Mouse (Mus musculus) MEL (cell line): ENCODE measurements at regions not wholly inside any gene's neighbourhood (a gene's known extent, or its start where the extent isn't known, plus 50 kb on each side); places are given as distances from the start of the nearest gene placed in this dataset.

Experiments
- DNase-seq: peaks from one replicate; pipeline ENCODE4 v3.0.0; 2011; ENCODE audit warnings: low read depth, low spot score
- H3K27ac ChIP-seq: 2 replicates; pipeline ENCODE4 v1.5.1; 2012; ENCODE audit warnings: low read depth, mild to moderate bottlenecking, control low read depth, low read length, moderate library complexity; ENCODE audit not compliant: control insufficient read depth
- H3K27me3 ChIP-seq, 2 experiments: fragments of 150-350 bp in 1 of 2; sonication (generic) in 1 of 2; 2 replicates each; pipeline ENCODE4 v1.6.1; 2012; ENCODE audit warnings: low read length in 2 of 2, mild to moderate bottlenecking in 2 of 2, improper control_type of control experiment in 1 of 2, moderate library complexity in 1 of 2; ENCODE audit not compliant: insufficient read depth in 2 of 2, control insufficient read depth in 1 of 2
- H3K36me3 ChIP-seq, 2 experiments: 2 replicates each; pipeline ENCODE4 v1.6.1; 2012 to 2014; ENCODE audit warnings: low read length in 2 of 2, improper control_type of control experiment in 1 of 2, inconsistent platforms in 1 of 2, mild to moderate bottlenecking in 1 of 2; ENCODE audit not compliant: insufficient read depth in 2 of 2, control insufficient read depth in 1 of 2
- H3K4me1 ChIP-seq, 2 experiments: fragments of 150-350 bp in 1 of 2; sonication (generic) in 1 of 2; 2 replicates each; pipeline ENCODE4 v1.6.1; 2012; ENCODE audit warnings: low read length in 2 of 2, improper control_type of control experiment in 1 of 2, mild to moderate bottlenecking in 1 of 2; ENCODE audit not compliant: insufficient read depth in 2 of 2, control insufficient read depth in 1 of 2
- H3K4me3 ChIP-seq, 2 experiments: fragments of 150-350 bp in 1 of 2; sonication (generic) in 1 of 2; 2 replicates each; pipeline ENCODE4 v1.5.1; 2012; ENCODE audit warnings: low read depth in 2 of 2, low read length in 2 of 2, mild to moderate bottlenecking in 2 of 2, moderate library complexity in 2 of 2, control low read depth in 1 of 2, improper control_type of control experiment in 1 of 2; ENCODE audit not compliant: control insufficient read depth in 1 of 2, insufficient read depth in 1 of 2
- H3K79me2 ChIP-seq: 2 replicates; pipeline ENCODE4 v1.6.1; 2012; ENCODE audit warnings: mild to moderate bottlenecking, low read length, moderate library complexity; ENCODE audit not compliant: control insufficient read depth, poor library complexity, insufficient read depth
- H3K9ac ChIP-seq: 2 replicates; pipeline ENCODE4 v1.6.1; 2012; ENCODE audit warnings: low read depth, mild to moderate bottlenecking, control low read depth, low read length, moderate library complexity; ENCODE audit not compliant: control insufficient read depth, poor library complexity, severe bottlenecking
- H3K9me3 ChIP-seq: fragments of 150-350 bp; sonication (generic); replicated peaks from 2 replicates; pipeline ENCODE4 v1.6.1; 2012; ENCODE audit warnings: mild to moderate bottlenecking, low read length, improper control_type of control experiment, moderate library complexity; ENCODE audit not compliant: insufficient read depth
- CHD1 ChIP-seq: IDR thresholded peaks from 2 replicates; pipeline ENCODE4 v1.6.1; 2012; ENCODE audit warnings: low read depth, mild to moderate bottlenecking, inconsistent platforms, low read length, improper control_type of control experiment
- CHD2 ChIP-seq: IDR thresholded peaks from 2 replicates; pipeline ENCODE4 v1.6.1; 2011; ENCODE audit warnings: low read length, improper control_type of control experiment
- CTCF ChIP-seq, 3 experiments: IDR thresholded peaks in 2 of 3; conservative IDR thresholded peaks in 1 of 3; 2 replicates each; pipeline ENCODE4 v1.5.1; 2011 to 2012; ENCODE audit warnings: low read length in 3 of 3, low read depth in 2 of 3, mild to moderate bottlenecking in 2 of 3, improper control_type of control experiment in 1 of 3, inconsistent platforms in 1 of 3, mixed read lengths in 1 of 3, moderate library complexity in 1 of 3; ENCODE audit not compliant: control insufficient read depth in 1 of 3, insufficient read depth in 1 of 3, poor library complexity in 1 of 3, severe bottlenecking in 1 of 3
- ETS1 ChIP-seq: IDR thresholded peaks from 2 replicates; pipeline ENCODE4 v1.6.1; 2012; ENCODE audit warnings: low read depth, mild to moderate bottlenecking, inconsistent platforms, low read length, improper control_type of control experiment, moderate library complexity
- GATA1 ChIP-seq: IDR thresholded peaks from 2 replicates; pipeline ENCODE4 v1.6.1; 2011; ENCODE audit warnings: low read depth, low read length, improper control_type of control experiment
- JUND ChIP-seq: IDR thresholded peaks from 2 replicates; pipeline ENCODE4 v1.6.1; 2011; ENCODE audit warnings: low read depth, mild to moderate bottlenecking, improper control_type of control experiment, low read length
- MAFK ChIP-seq: IDR thresholded peaks from 2 replicates; pipeline ENCODE4 v1.6.1; 2011; ENCODE audit warnings: low read depth, mild to moderate bottlenecking, low read length, improper control_type of control experiment, borderline replicate concordance
- MAX ChIP-seq: IDR thresholded peaks from 2 replicates; pipeline ENCODE4 v1.6.1; 2011; ENCODE audit warnings: low read length, improper control_type of control experiment
- MAZ ChIP-seq: IDR thresholded peaks from 2 replicates; pipeline ENCODE4 v1.6.1; 2012; ENCODE audit warnings: low read depth, mild to moderate bottlenecking, inconsistent platforms, low read length, improper control_type of control experiment
- MXI1 ChIP-seq: IDR thresholded peaks from 2 replicates; pipeline ENCODE4 v1.6.1; 2011; ENCODE audit warnings: mild to moderate bottlenecking, low read depth, low read length, improper control_type of control experiment
- NELFE ChIP-seq: IDR thresholded peaks from 2 replicates; pipeline ENCODE4 v1.6.1; 2011; ENCODE audit warnings: low read depth, low read length, improper control_type of control experiment
- POLR2A ChIP-seq, 2 experiments: IDR thresholded peaks; 2 replicates each; pipeline ENCODE4 v1.6.1; 2011 to 2012; ENCODE audit warnings: low read length in 2 of 2, mild to moderate bottlenecking in 2 of 2, control low read depth in 1 of 2, improper control_type of control experiment in 1 of 2, low read depth in 1 of 2, moderate library complexity in 1 of 2; ENCODE audit not compliant: control insufficient read depth in 1 of 2, insufficient read depth in 1 of 2, poor library complexity in 1 of 2
- POLR2AphosphoS2 ChIP-seq: IDR thresholded peaks from 2 replicates; pipeline ENCODE4 v1.6.1; 2011; ENCODE audit warnings: low read length, improper control_type of control experiment
- RAD21 ChIP-seq: IDR thresholded peaks from 2 replicates; pipeline ENCODE4 v1.6.1; 2011; ENCODE audit warnings: mild to moderate bottlenecking, low read depth, low read length, improper control_type of control experiment
- SMC3 ChIP-seq: IDR thresholded peaks from 2 replicates; pipeline ENCODE4 v1.6.1; 2011; ENCODE audit warnings: low read depth, low read length, improper control_type of control experiment
- TAL1 ChIP-seq: IDR thresholded peaks from 2 replicates; pipeline ENCODE4 v1.6.1; 2012; ENCODE audit warnings: mild to moderate bottlenecking, inconsistent platforms, low read length, moderate library complexity, mixed read lengths
- TBP ChIP-seq: IDR thresholded peaks from 2 replicates; pipeline ENCODE4 v1.8.0; 2011; ENCODE audit warnings: low read depth, low read length, improper control_type of control experiment
- USF2 ChIP-seq, 2 experiments: IDR thresholded peaks; 2 replicates each; pipeline ENCODE4 v1.6.1; 2011 to 2012; ENCODE audit warnings: improper control_type of control experiment in 2 of 2, low read length in 2 of 2, borderline replicate concordance in 1 of 2, inconsistent platforms in 1 of 2, low read depth in 1 of 2, mild to moderate bottlenecking in 1 of 2; ENCODE audit not compliant: insufficient read depth in 1 of 2
- ZNF384 ChIP-seq: IDR thresholded peaks from 2 replicates; pipeline ENCODE4 v1.6.1; 2012; ENCODE audit warnings: low read depth, mild to moderate bottlenecking, inconsistent platforms, low read length, improper control_type of control experiment

DNA sequence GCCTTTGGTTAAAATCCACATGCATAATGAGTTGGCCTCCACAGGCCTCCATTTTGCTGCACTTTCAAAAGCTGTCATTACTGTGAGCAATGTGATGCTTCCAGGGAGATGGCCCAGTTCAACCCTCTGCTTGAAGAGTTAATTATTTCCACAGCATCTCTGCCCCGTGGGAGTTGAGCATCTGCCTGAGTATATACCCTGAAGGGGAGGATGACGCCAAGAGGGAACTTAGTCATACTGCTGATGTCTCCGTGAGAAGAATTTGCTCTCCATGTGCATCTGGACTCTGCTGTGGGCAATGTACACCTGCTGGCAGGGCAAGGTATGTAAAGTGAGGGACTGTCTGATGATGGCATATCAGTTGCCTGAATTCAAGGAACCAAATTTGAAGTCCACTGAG, 519.3 kb upstream of the Auts2 start:
- Histone ChIP-seq H3K79me2 (no peaks in the 10 kb centered on the region), H3K27me3 (no peaks in the 10 kb centered on the region), H3K27ac (no peak overlapping the region), H3K9ac (no peak overlapping the region), H3K4me1 (no peaks in the 10 kb centered on the region), H3K36me3 (no peaks in the 10 kb centered on the region), H3K4me3 (no peak overlapping the region), H3K9me3 (no peaks in the 10 kb centered on the region)
- DNase-seq = no peak
- TF ChIP-seq MAZ (no peak), MAX (no peak), TAL1 (no peak), TBP (no peak), CHD2 (no peak), SMC3 (no peak), JUND (no peak), NELFE (no peak), POLR2A (IDR thresholded peaks at IDR 0.05; ENCODE audit: control insufficient read depth in 1 of 2, insufficient read depth in 1 of 2, low read depth in 1 of 2, low read length in 2 of 2, poor library complexity in 1 of 2) (no peak), MAFK (no peak), CTCF (IDR thresholded peaks at IDR 0.05 in 2 of 3, conservative IDR thresholded peaks at IDR 0.05 in 1 of 3; ENCODE audit: control insufficient read depth in 1 of 3, insufficient read depth in 1 of 3, low read depth in 2 of 3, low read length in 3 of 3, poor library complexity in 1 of 3, severe bottlenecking in 1 of 3) (no peak), GATA1 (no peak), CHD1 (no peak), USF2 (IDR thresholded peaks at IDR 0.05; ENCODE audit: borderline replicate concordance in 1 of 2, insufficient read depth in 1 of 2, low read depth in 1 of 2, low read length in 2 of 2) (no peak), ETS1 (no peak)

DNA sequence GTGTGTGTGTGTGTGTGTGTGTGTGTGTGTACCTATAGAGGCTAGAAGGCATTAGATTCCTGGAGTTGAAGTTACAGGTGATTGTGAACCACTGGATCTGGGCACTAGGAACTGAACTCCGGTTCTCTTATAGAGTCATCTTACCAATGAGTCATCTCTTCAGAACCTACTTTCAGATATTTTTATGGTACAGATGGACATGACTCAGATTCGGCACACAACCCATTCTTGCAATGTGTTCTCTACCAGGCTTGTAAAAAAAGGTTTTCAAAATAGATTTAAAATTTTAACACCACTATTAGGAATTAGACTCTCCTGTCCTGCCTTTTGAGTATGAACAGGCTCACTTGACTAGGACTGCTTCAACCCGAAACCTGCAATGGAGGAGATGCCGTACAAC, 504.3 kb upstream of the Auts2 start:
- Histone ChIP-seq H3K9me3 (no peaks in the 10 kb centered on the region), H3K36me3 (no peaks in the 10 kb centered on the region), H3K27me3 (no peaks in the 10 kb centered on the region), H3K79me2 (no peaks in the 10 kb centered on the region), H3K4me1 (no peaks in the 10 kb centered on the region), H3K27ac (no peak overlapping the region), H3K4me3 (no peak overlapping the region), H3K9ac (no peak overlapping the region)
- TF ChIP-seq POLR2AphosphoS2 (no peak), ZNF384 (no peak), RAD21 (no peak), NELFE (no peak), MXI1 (no peak), MAFK (no peak)
- DNase-seq = no peak
